Mouse (Mus musculus): ENCODE data around the gene Pih1d1.
A peak's percentile ranks its signal among the peaks of the same experiment; 100 is the strongest.

The Pih1d1 gene

DNA sequence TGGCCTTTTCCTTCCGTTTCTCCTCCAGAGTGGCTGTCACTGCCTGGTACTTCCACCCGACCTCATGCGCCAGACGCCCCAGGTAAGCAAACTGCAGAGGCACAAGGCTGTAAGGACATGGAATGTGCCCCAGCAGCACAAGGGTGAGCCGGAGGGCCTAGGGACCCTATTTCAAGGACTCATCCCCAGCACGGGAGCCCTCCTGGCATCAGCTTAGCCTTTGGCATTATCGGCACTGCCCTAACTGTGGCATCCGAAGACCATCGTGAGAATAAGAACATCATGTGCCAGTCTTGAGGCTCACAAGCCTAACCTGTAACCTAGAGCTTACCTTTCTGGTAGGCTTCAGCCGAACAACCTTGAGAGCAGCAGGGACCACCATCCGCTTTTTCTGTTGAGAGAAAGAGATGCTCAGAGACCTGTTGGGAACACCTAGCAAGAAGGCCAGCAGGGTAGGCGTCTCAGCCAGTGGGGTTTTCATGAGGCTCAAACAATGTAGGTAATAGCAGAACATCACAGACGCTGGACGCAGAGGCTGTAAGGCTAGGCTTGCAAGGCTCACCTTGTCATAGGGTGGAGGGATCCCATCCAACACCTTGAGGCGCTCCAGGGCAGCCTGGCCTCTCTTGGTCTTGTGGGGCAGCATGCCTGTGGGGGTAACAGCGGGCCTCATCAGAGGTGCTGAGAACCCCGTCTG, 27.8 kb upstream of the Pih1d1 start:
- DNase-seq (ENCODE audit: low read depth, low spot score): no peak

DNA sequence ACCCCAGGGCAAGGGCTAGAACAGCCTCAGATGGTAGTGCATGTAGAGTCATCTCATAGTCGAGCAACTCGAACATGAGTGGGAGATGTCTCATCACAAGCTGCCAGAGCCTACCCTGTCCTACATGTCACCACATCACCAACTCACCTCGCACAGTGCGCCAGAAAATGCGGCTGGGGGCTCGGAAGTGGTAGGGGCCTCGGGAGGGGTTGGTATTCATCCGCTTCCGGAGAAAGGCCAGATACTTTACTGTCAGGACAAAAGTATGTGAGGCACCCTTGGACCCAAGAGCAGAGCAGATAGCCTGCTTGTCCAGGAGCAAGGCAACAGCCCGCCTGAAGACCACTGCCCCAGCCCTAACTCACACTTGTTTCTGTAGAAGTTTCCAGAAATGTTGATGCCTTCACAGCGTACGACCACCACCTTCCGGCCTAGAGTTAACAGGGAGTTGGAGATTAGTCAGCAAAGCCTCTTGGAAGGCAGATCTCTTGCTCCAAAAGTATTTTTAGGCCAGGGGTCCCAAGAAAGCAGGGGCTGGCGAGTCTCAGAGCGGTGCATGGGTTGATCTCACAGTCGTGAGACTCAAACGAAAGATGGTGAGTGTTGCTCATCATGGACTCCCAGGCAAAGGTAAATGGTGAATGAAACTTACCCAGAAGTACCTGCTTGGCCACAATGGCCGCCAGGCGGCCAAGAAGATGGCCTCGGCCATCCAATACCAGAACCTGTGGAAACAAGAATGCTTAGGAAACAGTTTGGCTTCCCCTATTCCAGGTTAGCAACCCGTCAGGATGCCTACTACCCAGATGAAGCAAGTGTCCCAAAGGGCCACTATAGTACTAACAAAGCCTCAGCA, 27.0 kb upstream of the Pih1d1 start:
- DNase-seq (ENCODE audit: low read depth, low spot score): no peak

DNA sequence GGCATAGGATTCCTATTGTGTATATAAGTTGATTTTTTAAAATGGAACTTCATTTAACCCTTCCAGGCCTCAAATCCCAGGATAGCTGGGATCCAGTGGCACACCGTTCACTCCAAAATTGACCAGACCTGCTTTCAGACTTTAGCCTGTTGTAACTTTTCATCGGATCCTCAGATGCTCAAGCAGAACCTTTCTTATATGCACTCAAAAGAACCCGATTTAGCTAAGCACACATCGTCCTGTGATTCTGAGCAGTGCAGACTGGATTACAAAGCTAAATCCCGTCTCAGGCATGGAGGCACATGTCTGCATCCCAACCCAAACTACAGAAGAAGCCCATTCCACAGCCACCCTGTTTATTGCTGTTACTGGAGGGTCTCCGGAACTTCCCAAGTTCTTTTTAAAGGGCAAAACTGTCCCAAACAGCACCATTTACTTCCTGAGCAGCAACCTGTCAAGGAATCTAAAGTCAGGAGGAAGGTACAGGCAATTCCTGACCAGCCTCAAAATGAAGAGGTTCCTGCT, 26.3 kb upstream of the Pih1d1 start:
- no peak for DNase-seq (ENCODE audit: low read depth, low spot score)

DNA sequence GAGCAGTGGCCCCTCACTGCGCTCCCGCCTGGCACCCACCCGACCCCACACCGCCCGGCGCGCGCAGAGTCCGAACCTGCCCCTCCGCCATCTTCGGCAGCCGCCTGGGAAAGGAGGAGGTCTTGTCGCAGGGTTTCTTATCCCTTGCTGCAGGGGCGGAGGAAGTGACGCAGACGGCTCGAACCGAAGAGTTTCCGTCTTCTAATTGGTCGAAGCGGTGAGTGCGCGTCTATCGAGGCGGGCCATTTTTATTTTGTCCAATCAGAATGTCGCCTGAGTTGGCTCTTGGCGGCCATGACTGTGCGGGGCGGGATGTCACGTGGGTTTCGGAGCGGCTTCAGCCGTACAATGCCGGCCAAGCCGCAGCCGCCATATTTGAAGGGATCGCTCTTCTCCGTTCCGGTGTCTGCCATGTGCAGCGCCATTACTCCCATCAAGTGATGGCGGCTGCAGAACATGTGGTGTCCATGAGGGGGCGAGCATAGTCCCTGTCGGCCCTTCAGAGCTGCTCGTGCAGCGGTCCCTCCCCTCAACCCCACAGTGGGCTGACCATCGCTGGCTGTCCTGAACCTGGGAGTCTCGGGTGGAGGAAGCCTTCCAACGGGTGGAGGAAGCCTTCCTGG, 25.4 kb upstream of the Pih1d1 start, which contains the start of gene Rpl13a:
Gene Rpl13a (minus strand): TSS at position 138 of the 623 bp plus-strand sequence.
- DNase-seq (ENCODE audit: low read depth, low spot score): peak; percentile 99

DNA sequence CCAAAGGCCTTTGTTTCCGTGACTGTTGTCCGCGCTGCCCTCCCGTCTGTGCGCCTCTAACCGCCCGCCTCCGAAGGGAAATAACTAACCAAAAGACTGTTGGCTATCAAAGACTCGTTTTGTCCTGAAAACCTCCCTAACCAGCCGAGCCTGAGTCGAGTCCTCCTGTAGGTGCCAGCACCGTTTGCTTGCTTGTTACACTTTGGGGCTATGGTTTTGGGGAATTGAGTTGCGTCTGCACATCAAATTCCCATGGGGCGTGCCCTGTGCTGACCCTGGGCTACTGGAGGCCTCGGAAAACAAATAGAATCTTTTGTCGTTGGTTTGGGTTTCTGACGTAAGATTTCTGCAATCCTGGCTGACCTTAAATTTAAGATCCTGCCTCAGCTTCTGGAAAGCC, 24.8 kb upstream of the Pih1d1 start:
- no peak for DNase-seq (ENCODE audit: low read depth, low spot score)

DNA sequence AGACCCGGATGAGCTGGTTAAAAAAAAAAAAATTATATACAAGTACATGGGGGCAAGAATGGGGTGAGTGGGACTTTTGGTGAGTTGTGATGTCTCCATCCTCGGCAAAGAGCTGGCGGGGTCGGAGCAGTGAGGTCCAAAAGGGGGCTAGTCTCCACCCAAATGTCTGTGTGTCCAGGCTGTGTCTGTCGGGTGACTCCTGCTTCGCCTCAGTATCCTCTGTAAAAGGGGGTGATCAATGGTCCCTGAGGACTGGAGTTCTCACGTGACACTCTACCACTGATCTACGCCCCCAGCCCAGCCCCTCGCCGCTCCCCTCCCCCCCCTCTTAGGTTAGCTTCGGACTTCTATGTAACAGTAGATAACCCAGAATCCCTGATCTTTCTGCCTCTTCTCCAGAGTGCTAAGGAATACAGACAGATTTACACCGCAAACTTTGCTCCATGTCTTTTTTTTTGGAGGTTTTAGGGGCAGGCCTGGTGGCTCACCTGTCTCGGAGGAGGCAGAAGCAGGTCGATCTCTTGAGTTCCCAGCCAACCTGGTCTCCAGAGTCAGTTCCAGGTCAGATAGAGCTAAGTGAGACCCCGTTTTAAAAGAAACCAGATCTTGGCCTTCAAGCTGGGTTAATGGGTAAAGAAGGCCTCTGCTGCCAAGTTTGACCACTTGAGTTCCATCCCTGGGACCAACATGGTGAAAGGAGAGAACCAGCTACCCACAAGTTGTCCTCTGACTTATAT, 24.2 kb upstream of the Pih1d1 start:
- no peak for DNase-seq (ENCODE audit: low read depth, low spot score)

DNA sequence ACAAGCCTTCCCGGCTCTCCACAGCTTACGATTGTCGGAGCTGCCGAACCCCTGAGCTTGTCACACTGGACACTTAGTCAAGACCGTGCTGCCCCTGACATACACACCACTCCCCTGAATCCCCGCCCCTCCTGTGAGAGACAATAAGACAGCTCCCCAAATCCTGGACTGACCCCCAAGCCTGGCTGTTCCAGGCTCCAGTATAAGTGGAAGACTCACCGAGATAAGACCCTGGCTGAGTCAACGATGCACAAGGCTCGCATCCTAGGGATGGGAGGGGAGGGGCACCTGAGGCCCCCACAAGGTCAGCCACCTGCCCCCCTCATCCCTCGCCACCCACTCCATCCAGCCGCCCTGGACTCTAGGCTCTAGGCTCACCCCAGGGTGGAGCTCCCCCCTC, 22.3 kb upstream of the Pih1d1 start:
- DNase-seq (ENCODE audit: low read depth, low spot score): no peak

DNA sequence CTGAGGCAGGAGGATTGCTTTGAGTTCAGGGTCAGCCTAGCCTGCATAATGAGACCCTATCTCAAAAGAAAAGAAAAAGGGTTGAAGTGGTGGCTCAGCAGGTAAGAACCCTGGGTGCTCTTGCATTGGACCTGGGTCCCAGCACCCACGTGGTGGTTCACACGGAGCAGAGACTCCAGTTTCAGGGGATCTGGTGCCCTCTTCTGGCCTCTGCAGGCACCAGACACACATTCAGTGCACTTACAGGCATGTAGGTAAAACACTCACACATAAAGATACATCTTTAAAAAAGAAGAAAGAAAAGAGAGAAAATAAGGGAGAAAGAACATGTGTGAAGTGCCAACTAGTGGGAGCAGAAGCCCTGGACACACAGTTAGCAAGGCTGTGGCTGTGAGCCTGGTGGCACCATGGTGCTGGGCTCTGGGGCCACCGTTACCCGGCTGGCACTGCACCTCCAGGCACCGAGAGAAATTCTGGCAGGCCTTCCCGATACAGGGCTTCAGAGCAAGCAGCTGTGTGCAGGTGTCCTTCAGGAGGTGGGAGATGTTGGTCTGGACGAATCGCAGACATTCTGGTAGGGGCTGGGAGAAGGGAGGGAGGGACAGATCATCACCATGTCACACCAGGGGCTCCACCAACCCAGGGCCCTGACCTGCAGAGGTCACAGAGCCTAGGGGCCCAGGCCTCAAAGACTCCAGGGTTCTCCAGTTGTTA, 20.5 kb upstream of the Pih1d1 start:
- DNase-seq (ENCODE audit: low read depth, low spot score): no peak

DNA sequence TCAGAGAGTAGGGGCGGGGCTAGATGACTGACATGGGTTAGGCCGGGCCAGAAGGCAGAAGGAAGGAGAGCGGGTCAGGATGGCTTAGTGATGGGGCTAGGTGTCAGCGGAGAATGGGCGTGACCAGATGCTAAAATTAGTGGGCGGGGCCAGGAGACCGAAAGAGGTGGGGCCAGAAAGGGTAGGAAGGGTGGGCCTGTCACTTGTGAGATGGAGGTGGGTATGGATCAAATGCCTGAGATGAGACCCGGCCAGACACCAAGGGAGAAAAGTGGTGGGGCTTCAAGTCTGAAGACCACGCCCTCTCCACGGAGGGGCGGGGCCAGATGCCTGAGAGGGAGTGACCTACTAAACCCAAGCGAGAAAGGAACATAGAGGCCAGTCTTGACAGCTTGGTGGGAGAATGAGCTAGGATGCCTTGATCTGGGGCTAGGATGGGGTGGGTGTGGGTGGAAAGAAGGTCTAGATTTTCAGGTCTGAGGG, 19.5 kb upstream of the Pih1d1 start:
- DNase-seq (ENCODE audit: low read depth, low spot score): no peak

DNA sequence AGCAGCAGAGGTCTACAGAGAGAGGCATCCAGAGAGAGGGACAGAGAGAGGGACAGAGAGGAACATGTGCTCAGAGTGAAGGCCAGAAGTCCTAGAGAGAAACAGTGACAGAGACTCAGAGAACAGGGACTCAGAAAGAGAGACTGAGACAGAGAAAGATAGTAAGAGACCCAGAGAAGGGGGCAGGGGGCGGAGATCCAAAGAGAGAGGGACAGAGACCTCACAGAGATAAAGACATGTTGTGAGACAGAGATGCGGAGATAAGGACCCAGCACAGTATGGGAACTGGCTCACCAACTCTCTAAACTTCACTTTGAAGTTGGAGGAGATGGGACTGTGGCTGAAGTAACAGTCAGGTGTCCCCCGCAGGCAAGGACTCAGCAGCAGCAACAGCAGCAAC, 18.7 kb upstream of the Pih1d1 start:
- DNase-seq (ENCODE audit: low read depth, low spot score): no peak

DNA sequence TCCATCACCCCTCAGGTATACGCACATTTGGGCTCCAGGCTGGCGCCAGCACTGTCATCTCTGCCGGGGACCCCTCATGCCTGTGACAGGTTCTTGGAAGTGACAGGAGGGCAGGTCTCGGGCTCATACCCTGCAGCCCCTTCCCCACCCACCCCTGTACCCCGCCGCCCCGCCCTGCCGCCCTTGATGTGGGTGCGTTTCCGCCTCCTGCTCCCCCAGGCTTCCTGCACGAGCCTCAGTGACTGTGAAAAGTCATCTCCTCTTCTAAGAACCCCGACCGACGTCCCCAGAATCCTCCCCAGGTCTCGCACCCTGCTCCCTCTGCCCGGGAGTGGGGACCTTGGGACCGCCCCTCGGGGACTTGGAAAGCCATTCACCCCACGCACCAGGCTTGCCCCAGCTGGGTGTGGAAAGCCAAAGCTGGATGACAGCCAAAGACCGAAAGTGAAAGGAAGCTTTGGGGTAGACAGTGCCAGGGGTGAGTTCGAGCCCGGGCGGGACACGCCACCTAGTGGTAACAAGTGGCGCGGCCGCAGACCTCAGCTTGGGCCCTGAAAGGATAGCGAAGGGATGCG, 18.0 kb upstream of the Pih1d1 start, which contains the start of the genes Gm45713 and Flt3l:
Gene Gm45713 (minus strand): TSS at position 239 of the 575 bp plus-strand sequence.
Gene Flt3l (minus strand): TSS at position 440 of the 575 bp plus-strand sequence.
- DNase-seq (ENCODE audit: low read depth, low spot score): peak; percentile 82

DNA sequence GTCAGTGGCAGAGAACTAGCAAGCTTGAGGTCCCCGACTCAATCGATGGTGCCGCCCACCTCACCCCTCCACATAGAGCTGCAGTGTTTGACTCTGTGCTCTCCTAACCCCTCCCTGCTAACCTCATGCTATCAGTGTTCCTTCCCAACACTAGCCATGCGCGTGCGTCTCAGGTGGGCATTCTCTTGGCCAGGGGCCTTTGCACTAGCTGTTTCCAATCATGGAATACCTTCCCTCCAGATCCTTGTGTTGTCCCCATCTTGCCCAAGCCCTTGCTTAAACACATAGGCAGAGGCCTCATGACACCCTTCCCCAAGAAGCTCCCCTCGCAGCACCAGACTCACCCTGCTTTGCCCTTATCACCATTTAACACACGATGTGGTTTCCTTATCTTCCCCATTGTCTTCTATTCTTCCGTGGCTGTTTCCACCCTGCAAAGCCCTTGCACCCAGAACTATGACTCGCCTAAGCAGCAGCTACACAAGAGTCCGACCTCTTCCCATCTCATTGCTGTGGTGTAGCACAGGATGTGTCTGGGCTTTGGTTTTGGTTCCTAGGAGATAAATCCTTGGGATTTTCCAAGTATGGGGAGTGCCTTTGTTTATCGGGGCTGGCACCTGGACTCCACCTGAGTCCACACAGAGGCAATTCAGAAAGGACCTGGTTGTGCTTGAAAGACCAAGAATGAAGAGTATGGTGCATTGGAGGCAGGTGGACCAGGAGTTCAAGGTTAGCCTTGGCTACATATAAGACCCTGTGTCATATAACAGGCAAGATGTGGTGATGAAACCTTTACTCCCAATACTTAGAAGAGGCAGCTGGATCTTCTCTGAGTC, 16.7 kb upstream of the Pih1d1 start:
- no peak for DNase-seq (ENCODE audit: low read depth, low spot score)

DNA sequence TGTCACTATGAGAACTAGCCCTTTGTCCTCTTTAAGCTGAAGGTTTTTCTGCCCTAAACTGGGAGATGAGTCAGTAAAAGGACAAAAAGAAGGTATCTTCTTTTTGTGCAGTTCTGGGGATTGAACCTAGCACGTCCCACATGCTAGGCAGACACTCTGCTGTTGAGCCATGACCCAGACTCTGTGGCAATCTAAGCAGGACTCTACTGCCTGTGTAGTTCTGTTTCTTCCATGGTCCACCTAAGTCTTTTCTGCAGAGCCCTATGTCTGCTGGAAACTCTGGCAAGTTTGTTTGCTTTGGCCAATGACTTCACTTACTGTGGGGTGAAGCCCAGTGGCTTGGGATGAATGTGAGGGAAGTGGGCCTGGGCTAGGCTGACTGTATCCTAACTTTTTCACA, 15.7 kb upstream of the Pih1d1 start:
- DNase-seq (ENCODE audit: low read depth, low spot score): no peak

DNA sequence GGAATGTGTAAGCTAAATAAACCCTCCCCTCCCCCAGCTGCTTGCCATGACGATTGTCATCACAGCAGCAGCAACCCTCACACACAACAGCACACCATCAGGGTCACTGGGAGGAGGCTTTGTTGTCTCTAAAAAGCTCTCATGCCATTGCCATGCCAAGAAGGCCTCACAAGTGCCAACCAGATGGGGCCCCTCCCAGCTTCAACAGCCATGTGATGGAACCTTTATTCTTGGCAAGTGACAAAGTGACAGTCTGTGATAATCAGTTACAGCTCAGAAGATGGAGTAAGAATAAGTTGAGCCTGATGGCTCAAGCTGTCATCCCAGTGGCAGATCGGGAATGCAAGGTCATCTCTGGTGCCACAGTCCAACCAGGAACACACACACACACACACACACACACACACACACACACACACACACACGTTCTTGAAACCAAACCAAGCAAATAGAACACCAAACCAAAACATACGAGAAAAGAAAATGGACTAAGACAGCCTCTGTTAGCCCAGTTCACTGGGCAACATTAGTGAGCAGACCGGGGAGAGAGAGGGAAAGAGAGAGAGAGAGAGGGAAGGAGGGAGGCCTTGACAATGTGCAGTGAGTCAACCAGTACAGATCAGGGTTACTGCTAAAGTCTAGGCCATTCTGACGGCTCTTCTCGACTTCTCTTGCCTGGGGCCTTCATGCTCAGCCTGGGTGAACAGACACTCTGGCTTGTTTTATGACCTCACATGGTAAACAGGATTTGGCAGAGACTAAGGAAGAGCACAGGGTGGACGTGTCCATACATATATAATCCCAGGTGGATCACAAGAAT, 14.0 kb upstream of the Pih1d1 start:
- DNase-seq (ENCODE audit: low read depth, low spot score): no peak

DNA sequence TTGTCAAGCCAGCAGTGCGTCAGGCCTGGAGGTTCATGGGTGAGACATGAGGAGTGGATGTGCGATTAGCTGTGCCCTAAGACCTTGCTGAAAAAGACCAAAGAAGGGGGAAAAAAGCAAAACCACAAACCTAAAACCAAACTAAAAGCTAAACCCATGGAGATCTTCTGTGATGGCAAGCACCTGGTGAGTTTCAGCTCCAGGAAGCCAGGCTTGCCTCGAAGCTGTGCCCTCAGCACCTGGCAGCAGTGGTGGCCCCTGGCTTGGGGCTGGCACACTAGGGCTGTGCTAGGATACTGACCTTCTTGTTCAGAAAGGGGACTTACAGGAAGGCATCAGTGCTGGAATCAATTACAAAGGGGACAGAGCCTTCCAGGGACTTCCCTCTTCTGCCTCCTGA, 12.8 kb upstream of the Pih1d1 start:
- DNase-seq (ENCODE audit: low read depth, low spot score): no peak

DNA sequence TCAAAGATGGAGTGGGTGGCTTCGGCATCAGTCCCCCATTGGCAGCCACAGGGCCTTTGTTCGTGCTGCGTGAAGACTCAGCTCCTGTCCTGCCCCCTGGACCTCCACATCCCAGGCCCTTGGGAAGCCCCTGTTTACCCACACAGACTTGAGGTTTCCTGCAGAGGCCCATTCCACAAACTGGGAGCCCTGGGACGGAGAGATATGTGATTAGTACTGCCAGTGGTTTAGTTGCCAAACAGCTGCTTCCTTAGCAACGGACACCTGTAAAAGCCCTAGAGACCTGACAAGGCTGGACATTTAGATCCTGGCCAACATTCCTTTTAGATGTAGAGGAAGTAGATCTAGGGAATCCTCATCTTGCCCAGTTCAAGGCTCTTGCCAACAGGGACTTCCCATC, 12.2 kb upstream of the Pih1d1 start:
- no peak for DNase-seq (ENCODE audit: low read depth, low spot score)

DNA sequence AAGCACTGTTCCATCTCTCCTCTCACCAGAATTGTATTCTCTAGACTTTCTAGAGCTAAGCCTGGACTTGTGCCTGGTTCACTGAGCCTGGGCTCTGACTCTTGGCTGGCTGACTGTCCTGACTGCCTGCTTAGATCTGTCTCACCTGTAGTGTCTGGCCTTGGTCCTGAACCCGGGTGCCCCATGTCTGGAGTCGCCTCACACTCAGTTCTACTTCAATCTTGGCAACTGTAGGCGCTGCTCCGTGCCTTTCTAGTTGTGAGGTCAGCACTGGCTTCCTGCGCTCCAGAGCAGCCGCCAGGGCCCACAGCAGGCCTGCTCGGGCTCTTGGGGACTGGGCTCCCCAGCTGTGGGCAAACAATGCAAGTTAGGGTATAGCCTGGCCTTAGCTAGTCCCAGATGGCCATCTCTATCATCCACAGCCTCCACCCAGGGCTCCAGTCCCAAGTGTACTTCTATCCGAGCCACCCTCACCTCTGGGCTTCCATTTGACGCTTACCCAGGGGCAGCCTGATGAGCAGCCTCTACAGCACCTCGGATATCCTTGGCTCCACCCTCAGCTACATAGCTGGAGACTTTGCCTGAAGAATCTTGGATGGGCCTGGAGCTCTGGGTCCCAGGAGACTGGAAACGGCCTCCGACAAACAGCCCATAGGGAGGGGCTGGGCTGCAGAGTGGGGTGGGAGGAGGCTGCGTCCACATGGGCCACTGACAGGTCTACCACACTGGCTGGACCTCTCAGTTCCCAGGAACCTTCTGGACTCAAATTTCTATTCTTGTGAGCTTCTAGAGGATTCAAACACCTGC, 9.5 kb upstream of the Pih1d1 start:
- DNase-seq (ENCODE audit: low read depth, low spot score): no peak

DNA sequence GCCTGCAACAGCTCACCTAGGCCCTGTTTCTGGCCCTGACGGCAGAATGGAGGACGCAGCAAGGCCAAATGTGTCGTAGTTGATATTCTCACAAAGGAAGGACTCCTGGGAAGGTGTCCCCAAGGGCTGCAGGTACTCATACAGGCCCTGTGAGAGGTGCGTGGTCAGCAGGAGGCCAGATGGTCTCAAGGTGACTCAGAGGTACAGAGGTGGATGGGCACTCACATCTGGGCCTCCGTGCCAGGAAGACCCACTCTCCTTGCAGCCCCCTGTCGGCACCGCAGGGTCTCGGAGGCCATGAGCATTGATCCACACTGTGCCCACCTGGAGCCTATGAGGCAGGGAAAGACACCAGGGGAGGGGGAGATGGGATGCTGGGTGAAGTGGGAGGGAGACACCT, 8.6 kb upstream of the Pih1d1 start:
- DNase-seq (ENCODE audit: low read depth, low spot score): no peak

Measured in c-Kit-negative CD71-positive TER-119-positive erythroid progenitor cells, embryonic 14.5 days (primary cell).